Mouse (Mus musculus) brain, embryonic 14.5 days (tissue): ENCODE results near the gene Poldip3. TPM values are rescaled to one million over a fixed set of nuclear protein-coding genes. Genes with fewer than 3 reads are reported as not detected.

Source experiments
- DNase-seq: peaks from one replicate; pipeline ENCODE4 v3.0.0-alpha.2; 2011; ENCODE audit warnings: low read depth
- CTCF ChIP-seq: fragments of 200-500 bp; IDR thresholded peaks from 2 replicates; pipeline ENCODE4 v1.5.1; 2012; ENCODE audit warnings: inconsistent platforms, mild to moderate bottlenecking, moderate library complexity, borderline replicate concordance; ENCODE audit not compliant: insufficient read depth, insufficient read length; ENCODE audit errors: extremely low read depth
- POLR2A ChIP-seq: fragments of 200-500 bp; IDR thresholded peaks from 2 replicates; pipeline ENCODE4 v1.6.1; 2012; ENCODE audit warnings: mild to moderate bottlenecking, inconsistent platforms, borderline replicate concordance; ENCODE audit not compliant: poor library complexity, insufficient read depth, insufficient read length, severe bottlenecking; ENCODE audit errors: extremely low read depth
- polyA plus RNA-seq: library from polyadenylated mRNA; depleted of rRNA; stranded (reverse); fragments of >200 nt; gene quantifications from 2 replicates; pipeline ENCODE4 v1.2.3, GENCODE M21; 2012; rRNA removed

Poldip3 gene
- polyA plus RNA-seq, 1 experiment, result 101 TPM

- TF ChIP-seq CTCF (no peak), POLR2A (no peak)
- DNase-seq, result no peak
Measured at GRCm38 (mm10) chr15:83086636-83087328, 62.4 kb downstream of the Poldip3 start.

GRCm38 (mm10) chr15:83085901-83086300, 63.3 kb downstream of the Poldip3 start:
- DNase-seq, result no peak
- TF ChIP-seq POLR2A, result no peak
- peak; percentile 42; the same call in 1 of the 2 replicates for TF ChIP-seq CTCF

- no peak for TF ChIP-seq POLR2A
- TF ChIP-seq CTCF, result no peak
- peak; percentile 88 for DNase-seq
Measured at GRCm38 (mm10) chr15:83084022-83084640, 65.1 kb downstream of the Poldip3 start.

- peak; percentile 68 for DNase-seq
- no peak for TF ChIP-seq POLR2A
- TF ChIP-seq CTCF, result no peak
Measured at GRCm38 (mm10) chr15:83083530-83083929, 65.7 kb downstream of the Poldip3 start.

Other genes with a start within 250 kb of the Poldip3 start
- gene Tcf20, start 161.5 kb downstream of the Poldip3 start, polyA plus RNA-seq, result 34.0 and 46.8 TPM in 2 replicates
- gene Nfam1, start 116.1 kb downstream of the Poldip3 start, polyA plus RNA-seq, result 1.7 and 2.1 TPM in 2 replicates
- 7.6 and 15.0 TPM in 2 replicates for gene Serhl, start 59.9 kb downstream of the Poldip3 start, polyA plus RNA-seq
- 106 and 111 TPM in 2 replicates for gene Rrp7a, start 26.6 kb downstream of the Poldip3 start, polyA plus RNA-seq
- gene Cyb5r3, start 23.2 kb upstream of the Poldip3 start, polyA plus RNA-seq, result 49.4 and 85.4 TPM in 2 replicates
- 1.8 and 4.2 TPM in 2 replicates for gene A4galt, start 102.4 kb upstream of the Poldip3 start, polyA plus RNA-seq
- gene Arfgap3, start 200.9 kb upstream of the Poldip3 start, polyA plus RNA-seq, result 40.3 and 43.9 TPM in 2 replicates